Mouse (Mus musculus) kidney, postnatal 0 days (tissue): ENCODE data around the gene Bicral. TPM values are rescaled to one million over a fixed set of nuclear protein-coding genes. Genes with fewer than 3 reads are reported as not detected.

Experiments
- ATAC-seq: fragments of 200-750 bp; cut with Nextera tagmentation; replicated peaks from 2 replicates; pipeline ENCODE4 v1.8.0; 2017; ENCODE audit warnings: low read depth, moderate number of reproducible peaks, moderate TSS enrichment, moderate library complexity; ENCODE audit not compliant: low FRiP score
- DNase-seq: peaks from one replicate; pipeline ENCODE4 v3.0.0-alpha.2; 2016; ENCODE audit warnings: low spot score
- H3K27ac ChIP-seq: fragments of 300-500 bp; sonication (generic); 2 replicates; pipeline ENCODE4 v1.5.1; 2014; ENCODE audit warnings: mild to moderate bottlenecking
- H3K27me3 ChIP-seq: fragments of 300-500 bp; sonication (generic); 2 replicates; pipeline ENCODE4 v1.6.1; 2014; ENCODE audit warnings: low read length, mixed read lengths; ENCODE audit not compliant: insufficient read depth
- H3K36me3 ChIP-seq: fragments of 300-500 bp; sonication (generic); 2 replicates; pipeline ENCODE4 v1.6.1; 2014; ENCODE audit warnings: low read length, mixed read lengths; ENCODE audit not compliant: insufficient read depth
- H3K4me1 ChIP-seq: fragments of 300-500 bp; sonication (generic); replicated peaks from 2 replicates; pipeline ENCODE4 v1.6.1; 2014; ENCODE audit warnings: antibody characterized with exemption, low read length, mixed read lengths; ENCODE audit not compliant: insufficient read depth
- H3K4me2 ChIP-seq: fragments of 300-500 bp; sonication (generic); 2 replicates; pipeline ENCODE4 v1.6.1; 2014; ENCODE audit warnings: mild to moderate bottlenecking, low read length, moderate library complexity, mixed read lengths
- H3K4me3 ChIP-seq: fragments of 300-500 bp; sonication (generic); replicated peaks from 2 replicates; pipeline ENCODE4 v1.5.1; 2014; ENCODE audit warnings: low read depth, low read length
- H3K9ac ChIP-seq: fragments of 300-500 bp; sonication (generic); 2 replicates; pipeline ENCODE4 v1.6.1; 2014; ENCODE audit warnings: low read depth, low read length
- H3K9me3 ChIP-seq: fragments of 300-500 bp; sonication (generic); replicated peaks from 2 replicates; pipeline ENCODE4 v1.6.1; 2016; ENCODE audit warnings: low read length, inconsistent platforms, mixed read lengths
- CTCF ChIP-seq: IDR thresholded peaks from 2 replicates; pipeline ENCODE4 v1.5.1; 2016; ENCODE audit warnings: antibody characterized with exemption, low read depth, mild to moderate bottlenecking, moderate library complexity
- WGBS: fragments of 180-500 bp; shearing (Covaris S2); extraction: QIAGEN DNeasy Blood & Tissue Kit; methylation state at CpG from one replicate; pipeline ENCODE4 v1.1.7; 2014; 5-methylcytosine and 5-hydroxymethylcytosine counted together
- polyA plus RNA-seq: library from polyadenylated mRNA; unstranded; fragments of >200 nt; fragmentation: Nextera tagmentation; extraction: Ambion mirVana; gene quantifications from 2 replicates; pipeline ENCODE4 v1.2.1, GENCODE M21; 2015

Bicral gene
- polyA plus RNA-seq, 1 experiment from 2014 or later, result 4.1 TPM

GRCm38 (mm10) chr17:46870204-46870798, 12.0 kb upstream of the Bicral start:
- no peaks in the 10 kb centered on the region for H3K27me3 ChIP-seq

DNA sequence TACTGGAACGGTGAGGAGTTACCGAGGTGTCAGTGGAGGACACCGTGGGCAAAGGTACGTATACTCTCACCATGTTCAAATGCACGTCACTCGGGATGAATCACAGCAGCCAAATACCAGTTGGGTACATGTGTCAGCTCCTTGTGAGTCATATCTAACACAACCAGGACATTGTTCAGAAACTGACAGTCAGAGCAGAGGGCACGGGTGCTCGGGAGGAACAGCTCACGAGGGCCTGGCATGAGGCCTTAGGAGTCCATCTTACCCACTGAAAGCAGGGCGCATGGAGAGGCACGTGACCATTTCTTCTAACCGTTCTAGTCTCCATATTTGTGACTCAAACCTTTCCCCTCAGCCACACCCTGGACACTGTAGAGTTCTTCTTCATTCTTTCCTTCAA, 8.6 kb upstream of the Bicral start:
- ATAC-seq (no peak), DNase-seq (no peak)
- Histone ChIP-seq H3K9ac (no peak overlapping the region), H3K9me3 (no peaks in the 10 kb centered on the region), H3K27me3 (no peaks in the 10 kb centered on the region), H3K4me2 (no peak overlapping the region), H3K27ac (no peak overlapping the region), H3K4me3 (no peak overlapping the region), H3K36me3 (no peaks in the 10 kb centered on the region), H3K4me1 (no peaks in the 10 kb centered on the region)
- TF ChIP-seq CTCF, result no peak
- 90% methylated on average over 12 of the region's 12 CpGs for WGBS

More at GRCm38 (mm10) chr17:46870204-46870798, 12.0 kb upstream of the Bicral start:
- Histone ChIP-seq H3K4me1 (peaks cover 5% of the 10 kb centered on the region; the same call in 1 of the 2 replicates), H3K4me2 (no peak overlapping the region), H3K9ac (no peak overlapping the region), H3K9me3 (no peaks in the 10 kb centered on the region), H3K4me3 (no peak overlapping the region), H3K27ac (no peak overlapping the region), H3K36me3 (no peaks in the 10 kb centered on the region)
- ATAC-seq (no peak), DNase-seq (no peak)
- WGBS, result 94% methylated on average over 5 of the region's 5 CpGs
- TF ChIP-seq CTCF, result no peak

GRCm38 (mm10) chr17:46864566-46865195, 6.4 kb upstream of the Bicral start:
- no peaks in the 10 kb centered on the region for H3K27me3 ChIP-seq
- H3K9ac ChIP-seq, result no peak overlapping the region
- H3K9me3 ChIP-seq, result no peaks in the 10 kb centered on the region
- H3K4me2 ChIP-seq, result peak overlapping the region; percentile 14; the same call in 1 of the 2 replicates
- no peaks in the 10 kb centered on the region for H3K4me1 ChIP-seq
- TF ChIP-seq CTCF, result no peak
- no peak overlapping the region for H3K27ac ChIP-seq
- H3K36me3 ChIP-seq, result no peaks in the 10 kb centered on the region
- DNase-seq (no peak), ATAC-seq (no peak)
- no peak overlapping the region for H3K4me3 ChIP-seq
- WGBS, result 36% methylated on average over 7 of the region's 7 CpGs

DNA sequence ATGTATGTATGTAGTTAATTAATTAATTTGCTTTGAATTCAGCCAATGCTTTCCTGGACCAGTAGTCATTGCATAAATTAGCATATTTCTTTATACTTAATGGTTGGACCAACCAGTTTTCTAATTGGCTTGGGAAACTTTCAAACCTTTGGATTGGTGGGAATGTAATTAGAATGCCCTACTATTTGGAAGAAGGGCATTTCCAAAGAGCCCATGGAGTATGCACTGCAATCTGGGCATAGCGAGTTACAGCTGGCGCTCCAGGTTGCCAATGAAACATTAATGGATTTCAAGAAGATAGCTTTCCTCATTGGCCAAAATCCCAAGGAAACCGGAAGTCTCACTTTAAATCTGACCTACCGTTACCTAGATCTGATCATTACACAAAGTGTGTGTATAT, 1.8 kb upstream of the Bicral start:
- no peaks in the 10 kb centered on the region for H3K36me3 ChIP-seq
- ATAC-seq, result no peak

GRCm38 (mm10) chr17:46858749-46859444, 615 bp upstream of the Bicral start:
- peaks cover 10% of the 10 kb centered on the region; the same call in 1 of the 2 replicates for H3K4me1 ChIP-seq
- peak overlapping the region; percentile 100 for H3K27ac ChIP-seq
- DNase-seq (no peak), ATAC-seq (no peak)
- 18% methylated on average over 9 of the region's 9 CpGs for WGBS
- no peak for TF ChIP-seq CTCF
- H3K9me3 ChIP-seq, result no peaks in the 10 kb centered on the region
- no peaks in the 10 kb centered on the region for H3K27me3 ChIP-seq
- H3K4me3 ChIP-seq, result peak overlapping the region; percentile 100
- H3K9ac ChIP-seq, result peak overlapping the region; percentile 100
- peak overlapping the region; percentile 67 for H3K4me2 ChIP-seq
- no peaks in the 10 kb centered on the region for H3K36me3 ChIP-seq

More for the DNA sequence above, 1.8 kb upstream of the Bicral start:
- H3K4me2 ChIP-seq, result no peak overlapping the region
- DNase-seq, result no peak
- no peak overlapping the region for H3K9ac ChIP-seq
- no peak overlapping the region for H3K27ac ChIP-seq
- H3K9me3 ChIP-seq, result no peaks in the 10 kb centered on the region
- H3K27me3 ChIP-seq, result no peaks in the 10 kb centered on the region
- 87% methylated on average over 4 of the region's 4 CpGs for WGBS
- H3K4me1 ChIP-seq, result no peaks in the 10 kb centered on the region
- no peak for TF ChIP-seq CTCF
- no peak overlapping the region for H3K4me3 ChIP-seq

GRCm38 (mm10) chr17:46857361-46857902, 850 bp downstream of the Bicral start:
- WGBS, result 0% methylated on average over 40 of the region's 52 CpGs
- Histone ChIP-seq H3K27me3 (no peaks in the 10 kb centered on the region), H3K36me3 (no peaks in the 10 kb centered on the region), H3K27ac (peak overlapping the region; percentile 100), H3K4me2 (peak overlapping the region; percentile 67), H3K4me3 (peak overlapping the region; percentile 100), H3K9me3 (no peaks in the 10 kb centered on the region), H3K9ac (peak overlapping the region; percentile 100), H3K4me1 (peaks cover 16% of the 10 kb centered on the region; the same call in 1 of the 2 replicates)
- TF ChIP-seq CTCF, result no peak; the same call in 1 of the 2 replicates
- ATAC-seq (peak; percentile 57), DNase-seq (peak; percentile 88)
